Mouse (Mus musculus) c-Kit-positive CD71-negative TER-119-negative erythroid progenitor cells, embryonic 14.5 days (primary cell): ENCODE measurements around the gene Gm597.

Experiments
- DNase-seq: peaks from one replicate; pipeline ENCODE4 v3.0.0-alpha.2; 2013; ENCODE audit warnings: low read depth

Gene Gm597

DNA sequence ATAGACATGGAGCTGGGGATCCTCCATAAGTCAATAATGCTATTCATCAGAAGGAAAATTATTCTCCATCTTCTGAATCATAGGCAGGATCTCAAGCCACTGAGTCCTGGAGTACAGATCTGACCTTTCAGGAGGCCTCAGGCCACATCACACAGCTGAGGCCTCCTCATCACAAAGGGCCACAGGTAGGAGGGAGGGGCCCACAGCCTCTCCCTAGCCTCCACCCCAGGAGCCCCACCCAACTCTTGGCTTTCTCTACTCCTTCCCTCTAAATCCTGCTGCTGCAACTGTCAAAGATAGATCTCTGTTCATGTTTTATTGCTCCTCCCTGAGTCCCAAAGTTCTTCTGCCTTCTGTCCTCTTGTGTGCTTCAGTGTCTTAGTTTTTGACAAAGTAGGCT is at the start of gene Gm597:
Gm597 (minus strand) TSS at position 101 of the 400 bp plus-strand sequence.
- no peak for DNase-seq

DNA sequence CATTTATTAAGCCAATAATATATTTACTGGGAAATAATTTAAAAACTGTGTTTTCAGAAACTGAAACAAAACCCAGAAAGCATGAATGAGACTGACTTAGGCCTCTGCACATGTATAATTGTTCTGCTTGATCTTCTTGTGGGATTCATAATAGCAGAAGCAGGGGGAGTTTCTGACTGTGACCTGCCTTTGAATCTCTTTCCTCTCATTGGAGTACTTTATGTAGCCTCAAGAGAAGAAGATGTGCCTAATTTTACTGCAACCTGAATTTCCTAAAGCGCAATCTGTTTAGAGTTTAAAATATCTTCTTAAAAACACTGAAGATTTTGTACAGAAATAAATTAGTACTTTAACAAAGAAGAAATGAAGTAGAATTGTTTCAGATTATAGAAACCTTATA is 27.6 kb upstream of the Gm597 start:
- no peak for DNase-seq

DNA sequence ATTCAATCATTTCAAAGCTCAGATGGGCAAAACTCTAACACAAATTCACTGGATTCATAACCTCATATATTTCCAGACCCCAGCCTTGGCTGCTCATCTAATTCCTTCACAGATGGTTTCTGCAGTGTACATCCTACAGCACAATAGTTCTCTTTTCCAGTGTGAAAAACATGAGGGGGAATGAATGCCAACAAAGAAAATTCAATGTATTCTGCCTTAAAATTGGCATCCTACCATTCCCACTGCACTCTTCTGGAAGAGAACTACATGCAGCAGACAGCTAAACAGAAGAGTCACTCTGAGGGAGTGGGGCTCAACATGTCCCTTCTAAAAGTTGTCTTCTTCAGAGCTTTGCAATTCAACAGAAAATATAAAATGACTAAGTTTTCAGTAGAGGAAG is 26.6 kb upstream of the Gm597 start:
- no peak for DNase-seq

DNA sequence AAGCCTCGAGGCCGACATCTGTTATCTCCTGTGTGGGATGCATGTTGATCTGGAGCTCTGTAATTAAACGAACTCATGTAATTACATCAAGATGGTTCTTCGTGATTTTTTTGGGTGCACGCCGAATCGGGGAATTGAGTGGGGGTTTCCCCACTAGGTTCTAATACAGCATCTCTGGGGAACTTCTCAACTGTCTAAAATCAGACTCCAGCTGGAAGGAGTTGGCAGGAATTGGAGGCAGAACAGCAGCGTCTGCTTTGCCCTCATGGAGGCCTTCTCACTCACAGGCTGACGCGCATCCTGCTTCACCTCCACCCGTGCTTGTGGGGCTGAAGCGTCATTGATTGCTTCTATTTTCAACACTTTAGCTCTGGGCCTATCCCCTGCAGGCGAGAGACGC is 20.8 kb upstream of the Gm597 start:
- DNase-seq = no peak
